In the genomic region with DNA sequence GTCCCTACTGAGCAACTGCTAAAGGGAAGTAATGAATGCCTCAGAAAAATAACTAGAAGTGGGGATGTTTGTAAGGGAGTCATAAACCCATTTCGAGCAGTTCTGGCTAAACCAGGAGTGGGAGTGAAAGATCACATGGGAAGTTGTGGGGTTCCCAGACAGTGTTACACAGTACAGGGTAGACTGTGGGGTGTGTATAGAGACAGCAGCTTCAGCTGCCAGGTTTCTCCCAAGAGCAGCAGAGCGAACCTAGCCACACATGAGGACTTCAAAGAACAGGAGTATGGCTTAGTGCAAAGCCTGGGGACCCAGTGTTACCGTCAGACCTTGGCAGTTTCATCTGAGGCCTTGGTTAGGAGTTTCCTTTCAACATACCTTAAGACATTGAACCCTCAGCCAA, we compare ENCODE assay signal across 31 mouse cellular contexts. TPM values are rescaled to one million over a fixed set of nuclear protein-coding genes. Genes with fewer than 3 reads are reported as not detected.
"Had no signal": no experiment of that assay in that cellular context is flagged by ENCODE, and none has a peak within 500 bp of the region (broad histone marks: within the 10 kb centered on the region; RNA-seq: fewer than 3 reads in every experiment).

No protein-coding gene starts in this region.

- H3K9me3 ChIP-seq: heart, embryonic 10.5 days; heart, embryonic 12.5 days; hindbrain, embryonic 10.5 days; hindbrain, embryonic 12.5 days; kidney, embryonic 15.5 days; limb, embryonic 13.5 days; limb, embryonic 15.5 days; liver, embryonic 12.5 days had no signal

- ATAC-seq: hindbrain, postnatal 0 days; intestine, embryonic 16.5 days; liver, embryonic 12.5 days had no signal

- H3K4me1 ChIP-seq: hindbrain, embryonic 12.5 days; kidney, embryonic 15.5 days; limb, embryonic 13.5 days; limb, embryonic 15.5 days; liver, embryonic 12.5 days had no signal

- DNase-seq: gastrocnemius, postnatal 14 days; gastrocnemius, postnatal 36 days; heart, adult 2 months; heart, postnatal 10 days; heart, postnatal 4 days; kidney, adult 11 months; kidney, adult 2 months; kidney, adult 9 months; kidney, postnatal 14 days; kidney, postnatal 36 days; layer of hippocampus, adult 9-11 months; layer of hippocampus, postnatal 36 days; left cerebral cortex, postnatal 4 days had no signal

- H3K4me2 ChIP-seq: heart, embryonic 12.5 days; hindbrain, embryonic 12.5 days; hindbrain, embryonic 14.5 days; kidney, embryonic 15.5 days; limb, embryonic 13.5 days; limb, embryonic 15.5 days; liver, embryonic 12.5 days had no signal

- H3K27ac ChIP-seq: heart, adult 2 months; heart, embryonic 10.5 days; hindbrain, embryonic 10.5 days; hindbrain, embryonic 12.5 days; hindbrain, embryonic 14.5 days; hindbrain, postnatal 0 days; kidney, embryonic 15.5 days; kidney, postnatal 0 days; limb, embryonic 13.5 days; limb, embryonic 15.5 days; liver, embryonic 12.5 days; liver, embryonic 14.5 days had no signal

- H3K36me3 ChIP-seq: kidney, embryonic 15.5 days; limb, embryonic 13.5 days; limb, embryonic 15.5 days; liver, embryonic 12.5 days had no signal

- H3K9ac ChIP-seq: heart, embryonic 12.5 days; hindbrain, embryonic 12.5 days; hindbrain, embryonic 14.5 days; kidney, embryonic 15.5 days; limb, embryonic 13.5 days; limb, embryonic 15.5 days; liver, embryonic 12.5 days; liver, embryonic 14.5 days had no signal

- H3K4me3 ChIP-seq: heart, adult 2 months; heart, embryonic 10.5 days; heart, embryonic 12.5 days; hindbrain, embryonic 10.5 days; hindbrain, embryonic 12.5 days; kidney, embryonic 15.5 days; limb, embryonic 13.5 days; limb, embryonic 15.5 days; liver, embryonic 12.5 days had no signal

- H3K27me3 ChIP-seq: heart, embryonic 12.5 days; hindbrain, embryonic 12.5 days; kidney, embryonic 15.5 days; limb, embryonic 13.5 days; limb, embryonic 15.5 days; liver, embryonic 12.5 days had no signal

RNA-seq across cellular contexts. Expression of a gene that starts 57.7 kb away (rescaled TPM):
- total RNA-seq: hindbrain, postnatal 0 days; left cerebral cortex, postnatal 4 days; liver, adult 2 months had no signal
- polyA plus RNA-seq: gonadal fat pad, adult 2 months; heart, embryonic 14.5 days; heart, embryonic 16.5 days; hindbrain, embryonic 12.5 days; hindbrain, embryonic 14.5 days; intestine, embryonic 14.5 days; intestine, embryonic 16.5 days; liver, adult 2 months had no signal
